Mouse (Mus musculus) lung, adult 2 months (tissue): ENCODE data around the gene Ogfod3.

Experiments used
- CTCF ChIP-seq: fragments of 200-500 bp; IDR thresholded peaks from 2 replicates; pipeline ENCODE4 v1.5.1; 2011; ENCODE audit warnings: mild to moderate bottlenecking, low read length, control low read depth; ENCODE audit not compliant: insufficient read depth
- POLR2A ChIP-seq: fragments of 200-500 bp; IDR thresholded peaks from 2 replicates; pipeline ENCODE4 v1.6.1; 2011; ENCODE audit warnings: low read depth, mild to moderate bottlenecking, control low read depth, low read length, borderline replicate concordance; ENCODE audit errors: extremely low read depth

DNA sequence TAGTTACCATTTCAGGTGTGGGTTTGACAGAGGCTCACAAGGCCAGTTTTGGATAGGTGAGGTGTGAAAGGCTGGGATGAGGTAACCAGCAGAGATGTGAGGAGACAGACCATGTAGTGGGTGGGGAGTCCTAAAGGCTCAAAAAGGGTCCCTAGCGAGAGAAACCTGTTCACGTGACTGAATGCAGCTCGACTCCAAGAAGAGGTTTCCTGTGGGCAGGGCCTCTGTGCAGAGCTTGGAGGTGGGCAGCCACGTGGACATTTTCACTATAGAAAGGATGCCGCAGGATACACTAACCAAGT is 701 bp downstream of the Ogfod3 start:
- no peak for TF ChIP-seq CTCF
- no peak for TF ChIP-seq POLR2A
